Mouse (Mus musculus): ENCODE results near the gene Acoxl. TPM values are rescaled to one million over a fixed set of nuclear protein-coding genes. Genes with fewer than 3 reads are reported as not detected.

Acoxl gene
- polyA plus RNA-seq, 1 experiment from 2014 or later: not detected

DNA sequence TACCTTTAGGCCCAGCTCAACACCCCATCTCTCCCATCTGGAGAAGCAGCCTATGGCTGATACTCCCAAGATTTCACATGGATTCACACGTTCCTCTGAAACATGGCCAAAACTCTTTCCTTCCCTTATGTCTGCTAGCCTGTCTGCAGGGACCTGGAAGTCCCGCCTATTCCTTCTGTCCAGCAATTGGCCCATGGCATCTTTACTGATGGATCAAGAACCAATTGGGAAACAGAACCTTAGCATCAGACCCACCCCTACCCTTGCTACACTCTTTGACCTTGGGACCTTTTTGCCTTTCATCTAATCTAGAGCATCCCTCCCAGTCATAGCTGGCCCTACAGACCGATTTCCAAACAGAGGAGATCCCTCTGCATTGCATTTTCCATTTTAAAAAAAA is 275.9 kb downstream of the Acoxl start:
- Histone ChIP-seq H3K27ac (replicated peaks) (no peak overlapping the region), H3K4me1 (no peaks in the 10 kb centered on the region), H3K4me3 (no peak overlapping the region), H3K9me3 (no peaks in the 10 kb centered on the region), H3K4me2 (replicated peaks) (no peak overlapping the region), H3K36me3 (no peaks in the 10 kb centered on the region), H3K9ac (replicated peaks) (no peak overlapping the region), H3K27me3 (peaks cover 4% of the 10 kb centered on the region; the same call in 1 of the 2 replicates)
- 86% methylated on average over 3 of the region's 3 CpGs for WGBS
- ATAC-seq (ENCODE audit: low FRiP score, low read depth): no peak

DNA sequence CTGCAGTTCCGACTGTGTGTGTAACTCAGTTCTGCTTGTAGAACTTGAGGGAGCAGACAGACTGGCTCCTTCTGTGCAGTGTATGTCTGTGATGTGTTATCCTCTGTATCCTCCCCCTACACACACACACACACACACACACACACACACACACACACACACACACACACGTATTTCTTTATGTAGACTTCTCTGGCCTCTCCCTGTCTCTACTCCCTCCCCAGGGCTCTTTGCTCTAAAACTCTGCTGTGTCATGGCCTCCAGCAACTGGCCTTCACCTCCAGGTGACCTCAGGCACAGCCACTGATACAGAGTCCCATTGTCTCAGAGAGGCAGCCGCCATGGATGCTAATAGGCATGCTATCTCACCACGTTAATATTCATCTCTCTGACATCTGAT is 276.9 kb downstream of the Acoxl start:
- ATAC-seq (ENCODE audit: low FRiP score, low read depth): no peak
- Histone ChIP-seq H3K9ac (replicated peaks) (no peak overlapping the region), H3K27me3 (peaks cover 9% of the 10 kb centered on the region; the same call in 1 of the 2 replicates), H3K4me1 (no peaks in the 10 kb centered on the region), H3K36me3 (no peaks in the 10 kb centered on the region), H3K9me3 (no peaks in the 10 kb centered on the region), H3K4me3 (no peak overlapping the region), H3K4me2 (replicated peaks) (no peak overlapping the region), H3K27ac (replicated peaks) (no peak overlapping the region)
- 37% methylated on average over 4 of the region's 4 CpGs for WGBS

DNA sequence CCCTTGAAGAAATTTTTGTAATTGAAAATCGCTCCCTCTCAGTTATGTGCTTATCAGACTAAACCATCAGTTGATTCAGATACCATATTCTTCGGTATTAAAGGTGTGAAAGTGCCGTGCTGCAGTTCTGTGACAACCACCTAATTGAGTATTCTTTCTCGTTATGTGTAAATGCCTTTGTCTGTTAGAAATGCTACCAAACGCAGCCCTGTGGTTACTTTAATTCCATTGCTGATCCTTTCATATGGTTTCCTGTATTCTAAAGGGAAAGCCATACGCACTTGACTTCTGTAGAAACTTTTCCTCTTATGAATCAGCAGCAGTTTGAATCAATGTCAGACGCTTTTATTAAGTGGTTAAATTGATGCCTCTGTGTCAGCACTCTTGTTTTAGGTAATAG is 278.9 kb downstream of the Acoxl start:
- H3K36me3 ChIP-seq: no peaks in the 10 kb centered on the region
- no peak overlapping the region for H3K27ac ChIP-seq (replicated peaks)
- 81% methylated on average over 7 of the region's 7 CpGs for WGBS
- no peak overlapping the region for H3K9ac ChIP-seq (replicated peaks)
- peaks cover 6% of the 10 kb centered on the region for H3K4me1 ChIP-seq
- no peak for ATAC-seq (ENCODE audit: low FRiP score, low read depth)
- peaks cover 24% of the 10 kb centered on the region for H3K27me3 ChIP-seq
- no peaks in the 10 kb centered on the region for H3K9me3 ChIP-seq
- no peak overlapping the region for H3K4me3 ChIP-seq
- no peak overlapping the region for H3K4me2 ChIP-seq (replicated peaks)

DNA sequence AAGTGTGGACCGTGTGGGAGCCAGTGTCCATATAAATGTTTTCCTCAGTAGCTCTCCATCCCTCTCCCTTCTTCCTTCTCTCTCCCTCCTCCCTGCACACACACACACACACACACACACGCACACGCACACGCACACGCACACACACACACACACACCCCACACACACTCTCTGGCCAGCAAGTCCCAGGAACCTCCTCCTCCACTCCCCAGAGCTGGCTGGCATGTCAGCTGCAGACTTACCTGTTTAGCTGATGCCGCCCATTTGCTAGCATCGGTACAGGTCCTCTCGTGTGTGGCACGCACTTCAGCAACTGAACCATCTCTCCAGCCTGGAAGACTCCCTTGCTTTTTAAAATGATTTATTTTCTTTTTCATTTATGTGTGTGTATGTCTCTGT is 280.3 kb downstream of the Acoxl start:
- ATAC-seq (ENCODE audit: low FRiP score, low read depth): no peak
- H3K9me3 ChIP-seq: no peaks in the 10 kb centered on the region
- H3K4me1 ChIP-seq: peaks cover 20% of the 10 kb centered on the region
- H3K27me3 ChIP-seq: peaks cover 38% of the 10 kb centered on the region
- no peak overlapping the region for H3K4me3 ChIP-seq
- no peak overlapping the region for H3K4me2 ChIP-seq (replicated peaks)
- H3K27ac ChIP-seq (replicated peaks): no peak overlapping the region
- H3K9ac ChIP-seq (replicated peaks): no peak overlapping the region
- H3K36me3 ChIP-seq: no peaks in the 10 kb centered on the region
- 91% methylated on average over 9 of the region's 9 CpGs for WGBS

DNA sequence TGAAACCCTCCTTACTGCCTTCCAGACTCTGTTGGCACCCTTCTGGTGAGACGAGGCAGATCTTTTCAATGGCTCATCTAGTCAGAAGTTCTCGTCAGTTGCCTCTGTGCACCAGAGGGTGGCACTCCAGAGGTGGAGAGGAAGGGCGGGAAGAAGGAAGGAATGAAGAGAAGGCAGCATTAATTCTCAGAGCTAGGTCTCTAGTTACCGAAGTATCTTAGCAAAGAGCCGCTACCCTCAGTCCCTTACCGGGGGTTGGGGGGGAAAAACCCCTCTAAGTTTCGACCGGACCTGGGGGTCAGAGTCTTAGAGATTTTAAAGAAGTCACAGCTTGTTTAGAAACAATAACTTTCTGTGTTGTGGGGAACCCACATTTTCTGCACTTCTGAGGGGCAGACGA is 283.8 kb downstream of the Acoxl start:
- ATAC-seq (ENCODE audit: low FRiP score, low read depth): no peak
- Histone ChIP-seq H3K36me3 (no peaks in the 10 kb centered on the region), H3K4me3 (peak overlapping the region; percentile 69), H3K9me3 (no peaks in the 10 kb centered on the region), H3K4me1 (peaks cover 43% of the 10 kb centered on the region), H3K27me3 (peaks cover 51% of the 10 kb centered on the region), H3K4me2 (replicated peaks) (peak overlapping the region; percentile 98), H3K27ac (replicated peaks) (no peak overlapping the region), H3K9ac (replicated peaks) (no peak overlapping the region)
- under 1% methylated on average over 9 of the region's 9 CpGs for WGBS

DNA sequence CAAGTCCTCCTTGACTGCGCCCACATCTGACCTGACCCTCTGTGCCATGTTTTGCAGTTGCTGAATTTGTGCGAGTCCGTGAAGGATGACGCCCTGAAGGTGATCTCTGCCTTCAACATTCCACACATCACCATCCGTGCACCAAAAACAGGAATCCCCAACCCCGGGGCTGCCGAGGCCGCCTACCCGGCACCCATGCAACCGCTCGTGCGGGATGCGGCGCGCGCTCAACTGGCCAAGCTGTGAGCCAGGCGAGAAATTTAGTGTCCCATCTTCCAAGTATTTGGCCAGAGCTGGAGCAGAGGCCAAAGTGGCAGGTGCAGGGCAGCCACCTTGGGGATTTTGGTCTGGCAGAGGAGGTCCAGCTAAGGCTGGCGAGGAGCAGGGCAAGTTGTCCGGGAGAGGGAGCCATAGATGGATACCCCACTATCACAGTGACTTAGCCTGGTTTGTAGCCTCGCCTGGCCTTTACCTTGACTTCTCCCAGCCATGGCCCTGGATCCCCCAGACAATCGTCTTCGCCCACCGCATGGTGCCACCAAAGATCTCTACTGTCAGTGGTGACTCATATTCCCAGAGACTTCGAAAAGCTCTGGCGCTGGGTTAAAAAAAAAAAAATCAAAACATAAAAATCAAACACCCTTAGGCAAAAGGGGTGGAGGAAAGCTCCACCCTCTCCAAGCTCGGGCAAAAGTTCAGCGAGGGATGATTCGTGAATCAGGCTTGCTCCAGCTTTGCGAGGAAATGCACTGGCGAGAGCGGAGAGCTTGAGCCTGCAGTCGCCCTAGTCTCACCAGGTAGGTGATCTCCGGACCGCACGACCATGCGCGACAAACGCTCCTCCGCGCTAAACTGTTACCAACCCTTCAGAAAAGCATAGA is 284.5 kb downstream of the Acoxl start:
- no peak overlapping the region for H3K9ac ChIP-seq (replicated peaks)
- H3K4me3 ChIP-seq: peak overlapping the region; percentile 69
- peaks cover 43% of the 10 kb centered on the region for H3K4me1 ChIP-seq
- no peaks in the 10 kb centered on the region for H3K36me3 ChIP-seq
- H3K27me3 ChIP-seq: peaks cover 51% of the 10 kb centered on the region
- H3K4me2 ChIP-seq (replicated peaks): peak overlapping the region; percentile 98
- no peak for ATAC-seq (ENCODE audit: low FRiP score, low read depth)
- WGBS: 1% methylated on average over 40 of the region's 40 CpGs
- no peak overlapping the region for H3K27ac ChIP-seq (replicated peaks)
- no peaks in the 10 kb centered on the region for H3K9me3 ChIP-seq

DNA sequence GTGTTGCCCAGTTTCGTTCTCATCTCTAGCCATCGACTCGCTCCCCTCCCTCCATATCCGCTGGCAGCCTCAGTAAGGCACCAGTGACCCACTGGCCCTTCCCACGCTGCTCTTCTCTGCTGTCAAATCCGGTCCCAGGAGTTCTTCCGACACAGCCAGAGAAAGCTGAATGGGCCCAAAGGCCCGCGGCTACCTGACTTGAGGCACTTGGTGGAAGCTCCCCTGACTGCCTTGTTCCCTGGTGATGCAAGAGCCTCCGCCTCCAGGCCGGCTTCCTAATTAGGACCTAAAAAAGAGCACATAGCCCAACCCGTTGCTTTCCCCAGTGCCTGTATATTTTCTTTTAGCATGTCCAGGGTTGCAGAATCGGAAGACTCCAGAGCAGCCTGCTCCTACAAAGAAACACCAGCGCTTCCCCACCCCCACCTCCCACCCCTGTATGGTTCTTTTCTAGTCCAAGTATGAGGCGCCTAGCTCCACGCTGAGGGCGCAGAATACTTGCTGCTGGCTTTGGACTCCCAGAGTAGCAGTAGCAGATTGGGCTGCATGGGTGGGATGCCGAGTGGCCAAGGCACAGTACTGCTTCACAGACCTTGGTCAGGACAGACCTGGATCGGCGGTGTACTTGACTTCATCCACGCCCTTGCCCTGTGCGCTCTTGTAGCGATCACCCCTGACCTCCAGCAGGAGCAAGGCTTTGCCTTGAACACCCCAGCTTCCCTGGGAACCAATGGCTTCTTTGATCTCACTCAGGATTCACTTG is 285.4 kb downstream of the Acoxl start:
- Histone ChIP-seq H3K4me2 (replicated peaks) (peak overlapping the region; percentile 98), H3K27ac (replicated peaks) (no peak overlapping the region), H3K36me3 (no peaks in the 10 kb centered on the region), H3K9ac (replicated peaks) (no peak overlapping the region), H3K27me3 (peaks cover 48% of the 10 kb centered on the region), H3K4me3 (peak overlapping the region; percentile 69), H3K9me3 (no peaks in the 10 kb centered on the region), H3K4me1 (peaks cover 52% of the 10 kb centered on the region)
- 3% methylated on average over 23 of the region's 23 CpGs for WGBS
- no peak for ATAC-seq (ENCODE audit: low FRiP score, low read depth)

- H3K27me3 ChIP-seq: peaks cover 47% of the 10 kb centered on the region
- H3K4me3 ChIP-seq: peak overlapping the region; percentile 69
- H3K9me3 ChIP-seq: no peaks in the 10 kb centered on the region
- no peaks in the 10 kb centered on the region for H3K36me3 ChIP-seq
- peak overlapping the region; percentile 72 for H3K9ac ChIP-seq (replicated peaks)
- ATAC-seq (ENCODE audit: low FRiP score, low read depth): no peak
- WGBS: 1% methylated on average over 15 of the region's 15 CpGs
- H3K27ac ChIP-seq (replicated peaks): no peak overlapping the region
- H3K4me2 ChIP-seq (replicated peaks): peak overlapping the region; percentile 98
- peaks cover 52% of the 10 kb centered on the region for H3K4me1 ChIP-seq
These were observed 286.0 kb downstream of the Acoxl start for GRCm38 (mm10) chr2:128124693-128125092.

DNA sequence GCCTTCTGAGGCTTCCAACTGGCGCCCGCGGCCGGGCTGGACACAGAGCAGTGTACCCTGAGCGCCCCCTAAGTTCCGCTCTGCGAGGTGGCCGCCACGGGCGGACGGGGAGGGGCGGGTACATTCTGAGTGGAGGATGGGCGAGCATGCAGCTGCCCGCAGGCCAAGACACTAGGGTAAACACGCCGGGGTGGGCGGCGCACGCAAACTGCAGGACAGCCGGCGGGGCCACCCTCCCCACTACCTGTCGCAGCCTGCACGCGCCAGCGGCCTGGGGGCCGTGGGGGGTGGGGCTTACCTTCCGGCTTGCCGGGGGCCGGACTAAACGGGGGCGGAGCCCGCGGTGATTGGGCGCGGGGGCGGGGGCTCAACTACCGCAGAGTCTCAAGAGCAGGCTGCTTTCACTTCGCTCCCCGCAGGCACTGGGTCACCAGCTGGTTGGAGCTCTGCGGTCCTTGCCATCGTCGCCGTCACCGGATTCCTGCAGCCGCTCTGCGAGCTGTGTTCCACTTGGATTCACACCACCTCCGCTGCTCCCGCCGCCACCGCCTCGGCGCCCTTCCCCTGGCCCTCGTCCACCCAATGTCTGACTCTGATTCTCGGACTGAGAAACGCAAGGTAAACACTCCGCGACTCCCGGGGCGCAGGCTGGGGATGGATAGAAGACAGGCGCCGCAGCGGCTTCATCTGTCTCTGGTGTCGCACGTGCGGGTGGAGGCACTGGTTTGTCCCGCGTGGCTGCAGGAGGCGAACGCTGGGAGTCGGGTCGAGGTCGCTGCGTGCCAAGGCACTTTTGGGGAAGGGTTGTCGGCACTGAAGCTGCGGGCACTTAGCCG is 287.2 kb downstream of the Acoxl start, which contains the start of gene Bcl2l11:
Gene Bcl2l11 (plus strand): TSS at position 404 of the 836 bp plus-strand sequence.
- peak; percentile 81 for ATAC-seq (ENCODE audit: low FRiP score, low read depth)
- peak within 1 kb of the TSS; percentile 84 for H3K27ac ChIP-seq (replicated peaks)
- WGBS: under 1% methylated on average over 76 of the region's 76 CpGs
- peaks cover 57% of the 10 kb centered on the region for H3K4me1 ChIP-seq
- peak within 1 kb of the TSS; percentile 72 for H3K9ac ChIP-seq (replicated peaks)
- peaks cover 43% of the 10 kb centered on the region for H3K27me3 ChIP-seq
- peak within 1 kb of the TSS; percentile 98 for H3K4me2 ChIP-seq (replicated peaks)
- H3K9me3 ChIP-seq: no peaks in the 10 kb centered on the region
- peak within 1 kb of the TSS; percentile 69 for H3K4me3 ChIP-seq
- no peaks in the 10 kb centered on the region for H3K36me3 ChIP-seq

DNA sequence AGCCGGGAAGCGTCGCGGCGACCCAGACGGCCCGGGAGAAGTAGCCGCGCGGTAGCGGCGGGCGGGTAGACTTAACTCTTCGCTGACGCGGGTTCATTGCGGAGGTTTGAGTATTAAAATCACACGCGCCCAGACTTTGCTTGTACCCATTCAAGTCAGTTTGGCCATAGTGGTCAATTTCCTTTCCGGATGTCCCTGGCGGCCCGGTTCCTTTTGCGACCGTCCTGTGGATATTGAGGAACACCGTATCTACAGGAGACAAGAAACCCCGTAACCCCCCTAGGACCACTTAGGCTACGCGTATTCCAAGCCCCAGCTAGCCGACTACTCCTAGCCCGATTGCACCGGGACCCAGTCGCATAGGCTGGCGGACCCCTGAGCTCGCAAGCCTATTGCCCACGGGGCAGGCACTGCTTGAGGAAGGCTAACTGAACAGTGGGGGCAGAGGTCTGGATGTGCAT is 287.9 kb downstream of the Acoxl start:
- Histone ChIP-seq H3K27ac (replicated peaks) (peak overlapping the region; percentile 84; the same call in 1 of the 2 replicates), H3K4me3 (peak overlapping the region; percentile 69), H3K4me1 (peaks cover 57% of the 10 kb centered on the region), H3K9me3 (no peaks in the 10 kb centered on the region), H3K9ac (replicated peaks) (peak overlapping the region; percentile 72), H3K4me2 (replicated peaks) (peak overlapping the region; percentile 98), H3K36me3 (peaks cover 5% of the 10 kb centered on the region; the same call in 1 of the 2 replicates), H3K27me3 (peaks cover 37% of the 10 kb centered on the region)
- ATAC-seq (ENCODE audit: low FRiP score, low read depth): 0 out of 2 replicates have a peak, but pooled peaks have one; percentile 0
- WGBS: under 1% methylated on average over 35 of the region's 35 CpGs

- Histone ChIP-seq H3K27ac (replicated peaks) (peak overlapping the region; percentile 84), H3K9me3 (no peaks in the 10 kb centered on the region), H3K4me3 (peak overlapping the region; percentile 69), H3K4me2 (replicated peaks) (peak overlapping the region; percentile 98), H3K27me3 (peaks cover 32% of the 10 kb centered on the region), H3K4me1 (peaks cover 55% of the 10 kb centered on the region), H3K9ac (replicated peaks) (peak overlapping the region; percentile 76), H3K36me3 (peaks cover 7% of the 10 kb centered on the region; the same call in 1 of the 2 replicates)
- peak; percentile 88 for ATAC-seq (ENCODE audit: low FRiP score, low read depth)
- WGBS: under 1% methylated on average over 52 of the region's 67 CpGs
These were observed 288.5 kb downstream of the Acoxl start for GRCm38 (mm10) chr2:128127121-128127671.

Data from midbrain, embryonic 12.5 days (tissue).